Mouse (Mus musculus) NIH3T3 (cell line): ENCODE measurements around the gene Rgs9bp.
"Not testable (repeated sequence)": the region's sequence is repeated elsewhere in the genome, so short reads cannot be mapped to it uniquely, and the experiment has no call there.

Experiments
- DNase-seq: peaks from one replicate; pipeline ENCODE4 v3.0.0-alpha.2; 2012; ENCODE audit warnings: low read depth

Rgs9bp gene

GRCm38 (mm10) chr7:35530544-35530943, 54.8 kb downstream of the Rgs9bp start:
- not testable (repeated sequence) for DNase-seq

GRCm38 (mm10) chr7:35530026-35530425, 55.4 kb downstream of the Rgs9bp start:
- no peak for DNase-seq
